Mouse (Mus musculus): Measurements from ENCODE around the gene Rapgef2.

- TF ChIP-seq GATA1 (IDR thresholded peaks at IDR 0.05; ENCODE audit: low read length) (no peak), TAL1 (IDR thresholded peaks at IDR 0.05; ENCODE audit: low read length) (no peak)
Measured at GRCm38 (mm10) chr3:79191471-79191870, 94.8 kb downstream of the Rapgef2 start.
